Mouse (Mus musculus) urinary bladder, postnatal 4 days (tissue): ENCODE measurements around the gene Gm20390.
"Not testable (repeated sequence)": the region's sequence is repeated elsewhere in the genome, so short reads cannot be mapped to it uniquely, and the experiment has no call there.

Source experiments
- DNase-seq, 2 experiments: peaks; one replicate each; pipeline ENCODE4 v3.0.0; 2021 to 2022; ENCODE audit warnings: low spot score in 2 of 2

The Gm20390 gene

GRCm38 (mm10) chr11:93965391-93965790, 2.7 kb downstream of the Gm20390 start:
- DNase-seq, result no peak

DNA sequence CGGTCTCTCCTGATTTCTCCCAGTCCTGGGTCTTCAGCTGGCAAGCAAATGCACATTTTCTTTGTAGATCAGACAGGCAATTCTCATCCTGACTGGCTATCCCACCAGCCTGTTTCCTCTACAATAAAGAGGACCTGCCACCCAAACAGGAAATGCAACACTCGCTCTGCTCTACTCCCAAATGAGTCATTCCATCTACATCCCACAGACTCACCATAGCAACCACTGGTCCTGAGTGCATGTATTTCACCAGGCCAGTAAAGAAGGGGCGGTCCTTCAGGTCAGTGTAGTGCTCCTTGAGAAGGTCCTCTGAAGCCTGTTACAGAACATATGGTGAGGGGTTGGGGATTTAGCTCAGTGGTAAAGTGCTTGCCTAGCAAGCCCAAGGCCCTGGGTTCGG, 5.1 kb downstream of the Gm20390 start:
- DNase-seq, result no peak

DNA sequence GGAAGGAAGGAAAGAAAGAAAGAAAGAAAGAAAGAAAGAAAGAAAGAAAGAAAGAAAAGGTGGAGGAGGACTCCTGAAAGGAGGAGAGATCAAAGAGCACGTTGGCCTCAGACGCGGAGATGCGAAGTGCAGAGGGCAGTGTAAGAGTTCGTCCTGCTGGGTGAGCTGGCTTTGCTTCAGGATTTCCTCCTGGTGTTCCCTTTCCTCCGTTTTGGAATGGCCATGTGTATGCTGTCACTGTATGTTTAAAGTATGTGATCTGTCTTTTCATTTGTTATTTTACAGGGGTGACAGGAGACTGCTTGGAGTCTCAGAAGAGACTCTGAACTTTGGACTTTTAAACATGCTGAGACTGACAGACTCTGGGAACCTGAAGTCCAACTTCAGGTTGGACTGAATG, 6.6 kb downstream of the Gm20390 start:
- no peak for DNase-seq

DNA sequence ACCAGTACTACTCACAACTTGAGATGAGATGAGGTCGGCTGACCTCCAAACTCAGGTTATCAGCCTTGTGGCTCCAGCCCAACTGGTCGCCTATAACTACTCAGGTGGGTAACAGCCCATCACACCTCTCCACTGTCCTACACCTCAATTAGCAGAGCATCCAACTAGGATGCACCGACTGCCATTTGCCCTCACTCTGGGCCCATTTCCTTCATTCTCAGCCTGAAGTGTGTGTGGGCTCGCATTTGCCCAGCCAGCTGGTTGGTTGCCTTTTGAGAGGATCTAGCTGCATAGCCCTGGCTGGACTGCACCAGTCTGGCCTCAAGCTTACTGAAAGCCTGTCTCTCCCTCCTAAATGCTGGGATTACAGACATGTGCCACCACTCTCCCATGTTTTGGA, 10.3 kb downstream of the Gm20390 start:
- DNase-seq, result no peak

DNA sequence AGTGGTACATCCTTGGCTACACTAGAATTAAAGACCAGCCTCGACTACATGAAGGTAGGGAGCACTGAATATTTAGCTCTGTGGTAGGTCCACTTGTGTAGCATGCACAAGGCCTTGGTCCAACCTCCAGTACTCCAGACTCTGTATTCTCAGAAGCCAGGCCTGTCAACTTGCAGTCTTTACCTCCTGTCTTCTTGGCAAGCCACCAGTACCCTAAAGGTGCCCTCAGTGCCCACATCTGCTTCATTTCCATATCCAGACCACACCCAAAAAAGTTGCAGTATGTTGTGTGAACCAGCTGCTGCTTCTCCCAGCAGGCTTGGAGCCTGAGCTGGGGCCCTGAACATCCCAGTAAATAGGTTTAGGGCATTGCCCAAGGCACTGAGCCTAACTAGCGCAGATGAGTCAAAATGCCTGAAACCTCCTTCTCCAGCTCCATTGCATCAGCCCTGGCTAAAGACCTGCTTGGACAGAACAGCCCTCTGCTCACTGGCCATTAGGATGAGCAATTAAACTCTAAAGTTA, 11.0 kb downstream of the Gm20390 start:
- DNase-seq, result no peak

DNA sequence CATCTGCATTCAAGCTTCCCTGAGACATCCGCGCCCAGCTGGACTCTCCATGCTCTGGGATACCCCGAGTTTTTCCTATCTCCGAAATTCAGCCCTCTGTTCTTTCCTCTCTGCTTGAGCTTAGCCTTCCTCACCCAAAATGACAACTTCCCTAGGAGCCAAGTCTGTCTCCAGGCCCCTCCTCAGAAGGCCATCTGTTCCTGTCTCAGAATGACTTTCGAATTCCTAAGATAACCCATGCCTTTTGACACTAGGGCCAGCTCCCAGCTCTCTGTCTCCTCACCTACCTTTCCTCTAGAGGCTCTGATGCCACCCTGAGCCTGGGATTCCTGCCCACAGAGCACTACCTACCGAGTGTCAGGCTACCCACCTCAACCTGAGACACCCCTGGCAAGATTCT, 11.9 kb downstream of the Gm20390 start, which contains the start of gene Nme2:
TSS of gene Nme2 (minus strand) at position 101 of the 400 bp plus-strand sequence.
- DNase-seq, result no peak

GRCm38 (mm10) chr11:93955256-93956150, 12.6 kb downstream of the Gm20390 start:
- DNase-seq, result peak; percentile 91 to 96

- no peak for DNase-seq
Measured at GRCm38 (mm10) chr11:93954738-93955255, 13.3 kb downstream of the Gm20390 start.

DNA sequence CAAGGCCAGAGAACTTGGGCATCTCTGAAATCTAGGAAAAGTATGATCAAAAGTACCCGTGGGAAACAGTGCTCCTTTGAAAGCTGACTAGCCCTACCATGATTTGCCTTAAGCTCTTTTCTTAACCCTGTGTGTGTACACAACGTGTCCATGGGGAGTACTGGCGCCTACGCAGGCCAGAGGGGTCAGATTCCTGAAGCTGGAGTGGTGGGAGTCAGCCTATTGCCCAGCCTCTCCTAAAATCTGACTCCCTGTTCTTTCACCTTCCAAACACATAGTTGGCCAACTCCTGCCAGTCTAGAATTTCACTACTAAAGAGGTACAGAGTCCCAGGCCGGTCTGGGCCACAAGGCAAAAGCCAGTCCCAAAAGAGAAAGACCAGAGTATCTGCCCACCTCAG, 15.7 kb downstream of the Gm20390 start:
- DNase-seq, result no peak

GRCm38 (mm10) chr11:93950045-93950444, 18.0 kb downstream of the Gm20390 start:
- DNase-seq, result no peak

- DNase-seq, result no peak
Measured at GRCm38 (mm10) chr11:93948887-93949567, 19.1 kb downstream of the Gm20390 start.

- no peak for DNase-seq
Measured at GRCm38 (mm10) chr11:93944986-93945385, 23.1 kb downstream of the Gm20390 start.

- DNase-seq, result no peak
Measured at GRCm38 (mm10) chr11:93940906-93941305, 27.2 kb downstream of the Gm20390 start.

GRCm38 (mm10) chr11:93929106-93929505, 39.0 kb downstream of the Gm20390 start:
- no peak for DNase-seq

DNA sequence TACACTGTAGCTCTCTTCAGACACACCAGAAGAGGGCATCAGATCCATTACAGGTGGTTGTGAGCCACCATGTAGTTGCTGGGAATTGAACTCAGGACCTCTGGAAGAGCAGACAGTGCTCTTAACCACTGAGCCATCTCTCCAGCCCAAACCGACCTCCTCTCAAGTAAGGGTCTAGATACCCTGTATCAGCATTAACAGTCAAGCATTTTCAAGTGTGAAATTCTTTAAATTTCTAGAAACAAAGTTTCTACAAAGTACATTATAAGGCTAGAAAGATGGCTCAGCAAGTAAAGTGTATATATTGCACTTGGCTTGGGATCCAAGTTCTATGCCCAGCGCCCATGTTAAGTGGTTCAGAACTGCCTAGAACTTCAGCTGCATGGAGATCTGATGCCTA, 53.1 kb downstream of the Gm20390 start:
- not testable (repeated sequence) for DNase-seq

DNA sequence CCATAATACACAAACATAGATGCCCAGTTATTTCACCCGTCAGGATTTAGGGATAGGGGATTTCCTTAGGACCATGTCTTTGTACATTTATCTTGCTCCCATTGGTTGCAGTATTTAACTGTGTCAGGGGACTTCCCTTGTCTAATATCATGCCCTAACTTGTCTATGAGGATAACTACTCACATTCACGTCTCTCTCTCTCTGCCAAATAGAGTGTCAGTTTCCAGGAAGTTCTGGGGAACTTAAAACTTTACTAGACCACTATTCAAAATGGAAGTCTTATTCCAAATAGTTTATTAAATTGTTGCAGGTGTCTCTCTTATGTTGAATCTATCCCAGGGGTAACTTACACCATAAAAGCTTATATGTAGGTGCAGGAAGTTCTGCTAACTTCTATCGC, 56.5 kb downstream of the Gm20390 start:
- DNase-seq, result no peak

GRCm38 (mm10) chr11:93908829-93909228, 59.3 kb downstream of the Gm20390 start:
- no peak for DNase-seq

DNA sequence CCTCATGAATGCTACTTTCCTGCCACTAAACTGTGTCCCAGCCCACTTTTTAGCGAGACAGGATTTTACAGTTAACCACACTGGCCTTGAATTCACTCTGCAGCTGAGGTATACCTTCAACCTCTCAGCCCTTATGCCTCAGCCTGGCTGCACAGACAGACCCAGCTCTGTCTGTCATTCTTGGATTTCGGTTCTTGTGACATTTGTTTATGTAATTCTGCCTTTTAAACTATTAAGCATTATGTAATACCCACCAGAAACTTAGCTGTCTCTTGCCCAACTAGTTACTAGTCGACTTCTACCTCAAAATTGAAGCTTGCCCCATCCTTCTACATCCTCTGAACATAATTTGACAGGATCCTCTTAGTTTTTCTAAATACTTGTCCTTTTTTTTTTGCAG, 60.3 kb downstream of the Gm20390 start:
- no peak for DNase-seq

DNA sequence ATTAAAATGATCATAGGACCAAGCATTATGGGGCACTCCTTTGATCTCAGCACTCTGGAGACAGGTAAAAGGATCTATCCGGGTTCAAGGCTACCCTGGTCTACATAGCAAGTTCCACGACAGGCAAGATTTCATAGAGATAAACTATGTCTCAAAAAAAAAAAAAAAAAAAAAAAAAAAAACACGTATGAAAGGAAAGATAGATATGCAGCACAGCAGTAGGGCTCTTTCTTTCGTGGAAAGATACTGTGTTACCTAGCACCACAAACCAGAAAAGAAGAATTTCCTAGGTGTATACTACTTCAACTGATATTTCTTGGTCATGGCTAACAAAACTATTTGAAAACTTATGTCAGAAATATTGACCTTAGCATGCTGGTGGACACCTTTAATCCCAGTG, 61.3 kb downstream of the Gm20390 start:
- no peak for DNase-seq
